Mouse (Mus musculus) MEL (cell line): Measurements from ENCODE around the gene Fmnl2. TPM values are rescaled to one million over a fixed set of nuclear protein-coding genes. Genes with fewer than 3 reads are reported as not detected.

Experiments used
- DNase-seq: peaks from one replicate; pipeline ENCODE4 v3.0.0; 2011; ENCODE audit warnings: low read depth, low spot score
- H3K27ac ChIP-seq: 2 replicates; pipeline ENCODE4 v1.5.1; 2012; ENCODE audit warnings: low read depth, mild to moderate bottlenecking, control low read depth, low read length, moderate library complexity; ENCODE audit not compliant: control insufficient read depth
- H3K27me3 ChIP-seq, 2 experiments: fragments of 150-350 bp in 1 of 2; sonication (generic) in 1 of 2; 2 replicates each; pipeline ENCODE4 v1.6.1; 2012; ENCODE audit warnings: low read length in 2 of 2, mild to moderate bottlenecking in 2 of 2, improper control_type of control experiment in 1 of 2, moderate library complexity in 1 of 2; ENCODE audit not compliant: insufficient read depth in 2 of 2, control insufficient read depth in 1 of 2
- H3K36me3 ChIP-seq, 2 experiments: 2 replicates each; pipeline ENCODE4 v1.6.1; 2012 to 2014; ENCODE audit warnings: low read length in 2 of 2, improper control_type of control experiment in 1 of 2, inconsistent platforms in 1 of 2, mild to moderate bottlenecking in 1 of 2; ENCODE audit not compliant: insufficient read depth in 2 of 2, control insufficient read depth in 1 of 2
- H3K4me1 ChIP-seq, 2 experiments: fragments of 150-350 bp in 1 of 2; sonication (generic) in 1 of 2; 2 replicates each; pipeline ENCODE4 v1.6.1; 2012; ENCODE audit warnings: low read length in 2 of 2, improper control_type of control experiment in 1 of 2, mild to moderate bottlenecking in 1 of 2; ENCODE audit not compliant: insufficient read depth in 2 of 2, control insufficient read depth in 1 of 2
- H3K4me3 ChIP-seq, 2 experiments: fragments of 150-350 bp in 1 of 2; sonication (generic) in 1 of 2; 2 replicates each; pipeline ENCODE4 v1.5.1; 2012; ENCODE audit warnings: low read depth in 2 of 2, low read length in 2 of 2, mild to moderate bottlenecking in 2 of 2, moderate library complexity in 2 of 2, control low read depth in 1 of 2, improper control_type of control experiment in 1 of 2; ENCODE audit not compliant: control insufficient read depth in 1 of 2, insufficient read depth in 1 of 2
- H3K79me2 ChIP-seq: 2 replicates; pipeline ENCODE4 v1.6.1; 2012; ENCODE audit warnings: mild to moderate bottlenecking, low read length, moderate library complexity; ENCODE audit not compliant: control insufficient read depth, poor library complexity, insufficient read depth
- H3K9ac ChIP-seq: 2 replicates; pipeline ENCODE4 v1.6.1; 2012; ENCODE audit warnings: low read depth, mild to moderate bottlenecking, control low read depth, low read length, moderate library complexity; ENCODE audit not compliant: control insufficient read depth, poor library complexity, severe bottlenecking
- H3K9me3 ChIP-seq: fragments of 150-350 bp; sonication (generic); replicated peaks from 2 replicates; pipeline ENCODE4 v1.6.1; 2012; ENCODE audit warnings: mild to moderate bottlenecking, low read length, improper control_type of control experiment, moderate library complexity; ENCODE audit not compliant: insufficient read depth
- BHLHE40 ChIP-seq: IDR thresholded peaks from 2 replicates; pipeline ENCODE4 v1.6.1; 2012; ENCODE audit warnings: low read depth, mild to moderate bottlenecking, inconsistent platforms, low read length, improper control_type of control experiment, borderline replicate concordance
- CHD1 ChIP-seq: IDR thresholded peaks from 2 replicates; pipeline ENCODE4 v1.6.1; 2012; ENCODE audit warnings: low read depth, mild to moderate bottlenecking, inconsistent platforms, low read length, improper control_type of control experiment
- CHD2 ChIP-seq: IDR thresholded peaks from 2 replicates; pipeline ENCODE4 v1.6.1; 2011; ENCODE audit warnings: low read length, improper control_type of control experiment
- ELF1 ChIP-seq: IDR thresholded peaks from 2 replicates; pipeline ENCODE4 v1.6.1; 2014; ENCODE audit warnings: low read depth, mild to moderate bottlenecking, inconsistent platforms, low read length, improper control_type of control experiment, moderate library complexity
- EP300 ChIP-seq, 2 experiments: IDR thresholded peaks; 2 replicates each; pipeline ENCODE4 v1.6.1; 2011; ENCODE audit warnings: improper control_type of control experiment in 2 of 2, low read length in 2 of 2, low read depth in 1 of 2, mild to moderate bottlenecking in 1 of 2
- ETS1 ChIP-seq: IDR thresholded peaks from 2 replicates; pipeline ENCODE4 v1.6.1; 2012; ENCODE audit warnings: low read depth, mild to moderate bottlenecking, inconsistent platforms, low read length, improper control_type of control experiment, moderate library complexity
- GABPA ChIP-seq: IDR thresholded peaks from 2 replicates; pipeline ENCODE4 v1.6.1; 2012; ENCODE audit warnings: low read depth, mild to moderate bottlenecking, inconsistent platforms, low read length, improper control_type of control experiment, moderate library complexity
- GATA1 ChIP-seq: IDR thresholded peaks from 2 replicates; pipeline ENCODE4 v1.6.1; 2011; ENCODE audit warnings: low read depth, low read length, improper control_type of control experiment
- HCFC1 ChIP-seq: IDR thresholded peaks from 2 replicates; pipeline ENCODE4 v1.6.1; 2012; ENCODE audit warnings: low read depth, mild to moderate bottlenecking, inconsistent platforms, low read length, improper control_type of control experiment, moderate library complexity
- KAT2A ChIP-seq: conservative IDR thresholded peaks from 2 replicates; pipeline ENCODE4 v1.6.1; 2012; ENCODE audit warnings: low read depth, low read length, improper control_type of control experiment, inconsistent platforms
- MAFK ChIP-seq: IDR thresholded peaks from 2 replicates; pipeline ENCODE4 v1.6.1; 2011; ENCODE audit warnings: low read depth, mild to moderate bottlenecking, low read length, improper control_type of control experiment, borderline replicate concordance
- MAX ChIP-seq: IDR thresholded peaks from 2 replicates; pipeline ENCODE4 v1.6.1; 2011; ENCODE audit warnings: low read length, improper control_type of control experiment
- MAZ ChIP-seq: IDR thresholded peaks from 2 replicates; pipeline ENCODE4 v1.6.1; 2012; ENCODE audit warnings: low read depth, mild to moderate bottlenecking, inconsistent platforms, low read length, improper control_type of control experiment
- MEF2A ChIP-seq: IDR thresholded peaks from 2 replicates; pipeline ENCODE4 v1.6.1; 2014; ENCODE audit warnings: low read depth, mild to moderate bottlenecking, inconsistent platforms, low read length, improper control_type of control experiment; ENCODE audit not compliant: poor library complexity, insufficient replicate concordance, severe bottlenecking; ENCODE audit errors: extremely low read depth
- MYB ChIP-seq: IDR thresholded peaks from 2 replicates; pipeline ENCODE4 v1.6.1; 2011; ENCODE audit warnings: mild to moderate bottlenecking, low read depth, low read length, improper control_type of control experiment
- NRF1 ChIP-seq: IDR thresholded peaks from 2 replicates; pipeline ENCODE4 v1.6.1; 2014; ENCODE audit warnings: low read depth, mild to moderate bottlenecking, inconsistent platforms, low read length, improper control_type of control experiment, moderate library complexity; ENCODE audit not compliant: poor library complexity, insufficient read depth, severe bottlenecking
- POLR2AphosphoS2 ChIP-seq: IDR thresholded peaks from 2 replicates; pipeline ENCODE4 v1.6.1; 2011; ENCODE audit warnings: low read length, improper control_type of control experiment
- POLR2AphosphoS5 ChIP-seq: IDR thresholded peaks from 2 replicates; pipeline ENCODE4 v1.6.1; 2012; ENCODE audit warnings: low read depth, borderline replicate concordance, mild to moderate bottlenecking, inconsistent platforms, low read length, moderate library complexity, mixed read lengths
- RCOR1 ChIP-seq: IDR thresholded peaks from 2 replicates; pipeline ENCODE4 v1.6.1; 2012; ENCODE audit warnings: low read depth, mild to moderate bottlenecking, inconsistent platforms, low read length, improper control_type of control experiment
- SIN3A ChIP-seq: IDR thresholded peaks from 2 replicates; pipeline ENCODE4 v1.6.1; 2012; ENCODE audit warnings: low read length, improper control_type of control experiment, inconsistent platforms
- SMC3 ChIP-seq: IDR thresholded peaks from 2 replicates; pipeline ENCODE4 v1.6.1; 2011; ENCODE audit warnings: low read depth, low read length, improper control_type of control experiment
- TAL1 ChIP-seq: IDR thresholded peaks from 2 replicates; pipeline ENCODE4 v1.6.1; 2012; ENCODE audit warnings: mild to moderate bottlenecking, inconsistent platforms, low read length, moderate library complexity, mixed read lengths
- TBP ChIP-seq: IDR thresholded peaks from 2 replicates; pipeline ENCODE4 v1.8.0; 2011; ENCODE audit warnings: low read depth, low read length, improper control_type of control experiment
- TCF12 ChIP-seq: IDR thresholded peaks from 2 replicates; pipeline ENCODE4 v1.6.1; 2014; ENCODE audit warnings: low read depth, mild to moderate bottlenecking, inconsistent platforms, low read length, improper control_type of control experiment, moderate library complexity
- ZC3H11A ChIP-seq: IDR thresholded peaks from 2 replicates; pipeline ENCODE4 v1.6.1; 2012; ENCODE audit warnings: low read depth, mild to moderate bottlenecking, inconsistent platforms, low read length, improper control_type of control experiment
- ZMIZ1 ChIP-seq: IDR thresholded peaks from 2 replicates; pipeline ENCODE4 v1.6.1; 2012; ENCODE audit warnings: low read depth, mild to moderate bottlenecking, inconsistent platforms, low read length, improper control_type of control experiment, moderate library complexity
- ZNF384 ChIP-seq: IDR thresholded peaks from 2 replicates; pipeline ENCODE4 v1.6.1; 2012; ENCODE audit warnings: low read depth, mild to moderate bottlenecking, inconsistent platforms, low read length, improper control_type of control experiment
- polyA plus RNA-seq, 2 experiments: library from polyadenylated mRNA; stranded (reverse) in 1 of 2; unstranded in 1 of 2; fragments of >175 nt in 1 of 2; fragments of >200 nt in 1 of 2; gene quantifications; 2 replicates each; pipeline versions ENCODE4 v1.2.1 to v1.2.4; 2012; ENCODE audit warnings: low replicate concordance in 2 of 2, low read depth in 1 of 2; ENCODE audit not compliant: insufficient read length in 2 of 2, insufficient read depth in 1 of 2, missing spikeins in 1 of 2
- total RNA-seq: library from RNA; depleted of rRNA; stranded (reverse); fragments of 300-350 nt; gene quantifications from 2 replicates; pipeline ENCODE4 v1.2.3, GENCODE M21; 2012

The Fmnl2 gene
- total and polyA plus RNA-seq, 3 experiments: not detected

DNA sequence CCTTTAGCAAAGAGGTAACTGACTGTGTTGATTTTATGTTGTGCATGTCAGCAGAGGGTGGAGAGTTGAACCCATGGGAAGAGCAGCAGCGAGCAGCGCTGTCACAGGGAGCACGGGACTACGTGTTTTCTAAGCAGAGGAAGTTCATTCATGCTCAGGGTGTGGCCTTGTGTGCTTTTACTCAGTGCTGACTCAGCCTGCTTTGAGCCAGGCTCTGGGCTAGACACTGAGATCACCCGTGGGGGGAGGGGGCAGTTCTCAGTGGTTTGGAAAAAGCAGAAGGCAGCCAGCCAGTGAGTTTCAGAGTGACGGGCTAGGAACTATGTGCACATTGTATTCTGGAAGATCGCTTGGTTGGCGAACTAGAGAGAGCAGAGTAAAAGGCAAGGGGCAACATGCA is 97.4 kb downstream of the Fmnl2 start:
- Histone ChIP-seq H3K4me3 (no peak overlapping the region), H3K36me3 (no peaks in the 10 kb centered on the region), H3K79me2 (no peaks in the 10 kb centered on the region)
- TF ChIP-seq SIN3A (no peak), KAT2A (no peak)
- TF ChIP-seq, all 39 proteins: peak for 0
- Histone ChIP-seq H3K27ac (no peak overlapping the region), H3K9ac (no peak overlapping the region), H3K27me3 (no peaks in the 10 kb centered on the region), H3K9me3 (no peaks in the 10 kb centered on the region), H3K4me1 (no peaks in the 10 kb centered on the region)
- DNase-seq: peak; percentile 3

GRCm38 (mm10) chr2:52955831-52956230 is 98.2 kb downstream of the Fmnl2 start:
- H3K9ac ChIP-seq: no peak overlapping the region
- no peak overlapping the region for H3K27ac ChIP-seq
- H3K4me3 ChIP-seq: no peak overlapping the region

DNA sequence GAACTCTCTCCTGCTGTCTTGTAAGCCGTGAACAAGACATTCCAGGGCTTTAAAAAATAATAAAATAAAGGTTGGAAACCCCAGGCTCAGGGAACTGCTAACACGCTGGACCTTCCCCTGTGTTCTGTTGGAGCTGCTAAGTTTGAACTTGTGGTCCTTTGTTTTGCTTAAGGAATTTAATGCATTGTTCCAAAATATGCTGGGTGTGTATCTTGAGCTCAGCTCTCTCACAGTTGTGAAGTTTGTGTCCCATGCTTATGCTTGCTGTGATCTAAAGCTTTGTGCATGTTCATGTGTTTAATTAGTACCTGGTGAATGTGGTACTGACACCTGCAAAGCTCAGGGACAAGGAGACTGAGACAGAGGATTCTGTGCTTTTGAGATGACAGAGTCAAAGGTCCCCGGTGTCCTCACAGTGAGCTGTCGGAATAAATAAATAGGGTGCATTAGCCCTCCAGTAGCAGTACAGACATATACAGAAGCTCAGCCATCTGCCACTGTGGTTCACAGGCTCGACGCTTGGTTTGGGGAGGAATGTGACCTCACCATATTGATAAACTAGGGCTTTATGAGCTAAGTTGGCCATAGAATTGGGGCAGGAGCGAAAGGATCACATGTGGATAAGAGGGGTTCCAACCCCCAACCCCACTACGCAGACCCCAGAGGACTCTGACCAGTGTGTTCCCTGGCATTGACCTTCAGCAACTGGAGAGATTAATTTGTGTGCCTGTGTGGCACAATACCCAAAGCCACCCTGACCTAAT is 100.3 kb downstream of the Fmnl2 start:
- Histone ChIP-seq H3K79me2 (no peaks in the 10 kb centered on the region), H3K4me3 (no peak overlapping the region), H3K36me3 (no peaks in the 10 kb centered on the region), H3K9ac (no peak overlapping the region), H3K27me3 (no peaks in the 10 kb centered on the region), H3K27ac (no peak overlapping the region), H3K9me3 (no peaks in the 10 kb centered on the region), H3K4me1 (no peaks in the 10 kb centered on the region)
- TF ChIP-seq KAT2A: no peak
- TF ChIP-seq MAZ: no peak
- no peak for TF ChIP-seq GATA1
- TF ChIP-seq HCFC1: no peak
- no peak for TF ChIP-seq MAFK
- no peak for TF ChIP-seq GABPA
- no peak for TF ChIP-seq POLR2AphosphoS2
- no peak for TF ChIP-seq ETS1
- no peak for TF ChIP-seq TCF12
- no peak for TF ChIP-seq BHLHE40
- no peak for DNase-seq

More at GRCm38 (mm10) chr2:52955831-52956230, 98.2 kb downstream of the Fmnl2 start:
- Histone ChIP-seq H3K79me2 (no peaks in the 10 kb centered on the region), H3K27me3 (no peaks in the 10 kb centered on the region), H3K36me3 (no peaks in the 10 kb centered on the region), H3K9me3 (no peaks in the 10 kb centered on the region), H3K4me1 (no peaks in the 10 kb centered on the region)
- DNase-seq: no peak
- no peak for TF ChIP-seq MAX
- no peak for TF ChIP-seq ZNF384
- no peak for TF ChIP-seq ZMIZ1
- TF ChIP-seq HCFC1: no peak
- no peak for TF ChIP-seq ZC3H11A
- TF ChIP-seq NRF1: no peak
- TF ChIP-seq POLR2AphosphoS5: no peak
- no peak for TF ChIP-seq ELF1
- TF ChIP-seq SMC3: no peak
- TF ChIP-seq TAL1: no peak
- TF ChIP-seq KAT2A: no peak
- TF ChIP-seq MYB: no peak
- TF ChIP-seq CHD2: no peak
- no peak for TF ChIP-seq MAFK
- no peak for TF ChIP-seq TBP
- TF ChIP-seq EP300 (IDR thresholded peaks at IDR 0.05; ENCODE audit: low read depth in 1 of 2, low read length in 2 of 2): no peak
- no peak for TF ChIP-seq MEF2A
- TF ChIP-seq CHD1: no peak
- TF ChIP-seq RCOR1: no peak
- TF ChIP-seq, all 39 proteins: peak for 0
